9 mouse cellular contexts compared by ENCODE assay signal in genomic region chr10:95146491-95146890, GRCm38 (mm10).
DNase-seq lines count a peak whose midpoint lies in the region; ATAC-seq and TF ChIP-seq lines count a peak whose summit lies in the region.
"Had no signal": no experiment of that assay in that cellular context is flagged by ENCODE, and none has a peak within 500 bp of the region (broad histone marks: within the 10 kb centered on the region; RNA-seq: fewer than 3 reads in every experiment).

No protein-coding gene starts in this region.

- H3K36me3 ChIP-seq in heart, embryonic 11.5 days (ENCODE audit: control insufficient read depth, insufficient read depth, low read length), result no peaks in the 10 kb centered on the region
- H3K36me3 ChIP-seq in CH12.LX (replicated peaks in 1 of 2; ENCODE audit: control insufficient read depth in 1 of 2, insufficient read depth in 1 of 2, low read length in 1 of 2), result no peaks in the 10 kb centered on the region
- H3K36me3 ChIP-seq in stomach, postnatal 0 days (ENCODE audit: control insufficient read depth, insufficient read depth, low read length), result no peaks in the 10 kb centered on the region
- H3K36me3 ChIP-seq: liver, embryonic 13.5 days had no signal

- no peak for ATAC-seq in heart, embryonic 11.5 days (replicated peaks; ENCODE audit: insufficient number of reproducible peaks, low FRiP score, low TSS enrichment)
- peak; percentile 70 for ATAC-seq in stomach, postnatal 0 days (ENCODE audit: low FRiP score, low TSS enrichment)

- no peaks in the 10 kb centered on the region for H3K27me3 ChIP-seq in heart, embryonic 11.5 days (ENCODE audit: control insufficient read depth, insufficient read depth, low read length)
- H3K27me3 ChIP-seq in CH12.LX (replicated peaks), result no peaks in the 10 kb centered on the region
- H3K27me3 ChIP-seq in stomach, postnatal 0 days (ENCODE audit: control insufficient read depth, insufficient read depth, low read length), result no peaks in the 10 kb centered on the region
- H3K27me3 ChIP-seq: liver, embryonic 13.5 days had no signal

- H3K9ac ChIP-seq in heart, embryonic 11.5 days (ENCODE audit: low read depth, low read length), result no peak overlapping the region
- no peak overlapping the region for H3K9ac ChIP-seq in CH12.LX (ENCODE audit: insufficient read depth, low read depth)
- H3K9ac ChIP-seq in stomach, postnatal 0 days (ENCODE audit: low read length), result no peak overlapping the region
- H3K9ac ChIP-seq: liver, embryonic 13.5 days had no signal

- no peak for TF ChIP-seq POLR2A in CH12.LX (IDR thresholded peaks at IDR 0.05; ENCODE audit: low read depth, low read length)

- 65% methylated on average over 5 of the region's 5 CpGs for WGBS in heart, embryonic 11.5 days (ENCODE audit: insufficient replicate concordance)
- WGBS in large intestine, adult 2 months, result 7% methylated on average over 5 of the region's 5 CpGs
- WGBS in stomach, postnatal 0 days, result 24% methylated on average over 5 of the region's 5 CpGs

- no peak overlapping the region for H3K27ac ChIP-seq in heart, embryonic 11.5 days (ENCODE audit: low read depth, low read length)
- no peak overlapping the region for H3K27ac ChIP-seq in CH12.LX (ENCODE audit: insufficient read depth, low read depth)
- H3K27ac ChIP-seq in stomach, postnatal 0 days (replicated peaks), result peak overlapping the region; percentile 61
- H3K27ac ChIP-seq: liver, embryonic 13.5 days had no signal

- TF ChIP-seq EP300 in CH12.LX (IDR thresholded peaks at IDR 0.05; ENCODE audit: low read length), result no peak
- TF ChIP-seq EP300 in stomach, postnatal 0 days (optimal IDR thresholded peaks at IDR 0.05), result peak; percentile 44

- no peaks in the 10 kb centered on the region for H3K9me3 ChIP-seq in heart, embryonic 11.5 days (replicated peaks; ENCODE audit: control insufficient read depth, low read length)
- H3K9me3 ChIP-seq in CH12.LX (replicated peaks; ENCODE audit: low read length), result no peaks in the 10 kb centered on the region
- no peaks in the 10 kb centered on the region for H3K9me3 ChIP-seq in stomach, postnatal 0 days (ENCODE audit: control insufficient read depth, low read length)
- H3K9me3 ChIP-seq: liver, embryonic 13.5 days had no signal

- H3K4me3 ChIP-seq in heart, embryonic 11.5 days (ENCODE audit: low read depth, low read length), result no peak overlapping the region
- no peak overlapping the region for H3K4me3 ChIP-seq in CH12.LX (replicated peaks in 1 of 3; ENCODE audit: low read depth in 2 of 3, low read length in 2 of 3, poor library complexity in 1 of 3)
- H3K4me3 ChIP-seq in stomach, postnatal 0 days (ENCODE audit: low read depth, low read length), result no peak overlapping the region
- H3K4me3 ChIP-seq: liver, embryonic 13.5 days had no signal

- TF ChIP-seq CTCF in CH12.LX (conservative IDR thresholded peaks at IDR 0.05 in 1 of 2, IDR thresholded peaks at IDR 0.05 in 1 of 2; ENCODE audit: low read depth in 2 of 2, low read length in 2 of 2), result no peak
- no peak for TF ChIP-seq CTCF in stomach, postnatal 0 days (IDR thresholded peaks at IDR 0.05; ENCODE audit: low read depth)

- peaks cover 48% of the 10 kb centered on the region for H3K4me1 ChIP-seq in heart, embryonic 11.5 days (ENCODE audit: control insufficient read depth, insufficient read depth, low read length)
- peaks cover 10 to 64% of the 10 kb centered on the region in 2 experiments for H3K4me1 ChIP-seq in CH12.LX (ENCODE audit: control insufficient read depth in 1 of 2, insufficient read depth in 2 of 2)
- peaks cover 27% of the 10 kb centered on the region for H3K4me1 ChIP-seq in stomach, postnatal 0 days (replicated peaks; ENCODE audit: control insufficient read depth, insufficient read depth)

- H3K79me2 ChIP-seq in CH12.LX (replicated peaks; ENCODE audit: control insufficient read depth, extremely low read depth, insufficient read depth, poor library complexity, severe bottlenecking), result no peaks in the 10 kb centered on the region

- H3K4me2 ChIP-seq in heart, embryonic 11.5 days, result no peak overlapping the region
- H3K4me2 ChIP-seq in CH12.LX (ENCODE audit: insufficient read depth, low read depth, poor library complexity, severe bottlenecking), result no peak overlapping the region
- H3K4me2 ChIP-seq in stomach, postnatal 0 days (replicated peaks; ENCODE audit: low read depth), result 0 out of 2 replicates have a peak overlapping the region, but pooled peaks have one; percentile 5
- H3K4me2 ChIP-seq: liver, embryonic 13.5 days had no signal

- in situ Hi-C loops in CH12.LX (cut with MboI; ENCODE audit: low pct_ligation_motif_present, low pct_unique_long_range_greater_than_20kb, low sequenced_read_pairs), result no loop called here

- dilution Hi-C loops in CH12.LX (cut with MboI; ENCODE audit: extremely low pct_ligation_motif_present, extremely low pct_unique_long_range_greater_than_20kb, low sequenced_read_pairs), result no loop called here

- DNase-seq in heart, adult 18-20 months, result peak; percentile 72 to 82
- DNase-seq in CH12.LX (ENCODE audit: extremely low read depth), result no peak
- DNase-seq in heart, adult 9 months (ENCODE audit: low spot score in 2 of 2), result peak; percentile 46 to 70
- DNase-seq in large intestine, adult 2 months (ENCODE audit: low read depth, low spot score), result peak; percentile 73
- DNase-seq in stomach, postnatal 0 days (ENCODE audit: low spot score), result peak; percentile 78
- no peak for DNase-seq in frontal cortex, postnatal 10 days (ENCODE audit: low spot score in 2 of 2)
- DNase-seq in left cerebral cortex, adult 8-10 months (ENCODE audit: low spot score in 2 of 2), result no peak
- DNase-seq: liver, embryonic 13.5 days had no signal

- no peak for TF ChIP-seq RAD21 in CH12.LX (IDR thresholded peaks at IDR 0.05; ENCODE audit: low read depth, low read length)

TF ChIP-seq in CH12.LX, 34 proteins besides CTCF, POLR2A, EP300 and RAD21:
- TF ChIP-seq CHD2 (IDR thresholded peaks at IDR 0.05; ENCODE audit: low read length), result 0 out of 2 replicates have a peak, but pooled peaks have one; percentile 27
- no peak for TF ChIP-seq ETS1 (conservative IDR thresholded peaks at IDR 0.05; ENCODE audit: low read depth, low read length)
- TF ChIP-seq MAZ (IDR thresholded peaks at IDR 0.05; ENCODE audit: low read depth, low read length), result 0 out of 2 replicates have a peak, but pooled peaks have one; percentile 42
- peak; percentile 26; the same call in 1 of the 2 replicates for TF ChIP-seq ELF1 (IDR thresholded peaks at IDR 0.05; ENCODE audit: low read depth, low read length)
- TF ChIP-seq IRF4 (IDR thresholded peaks at IDR 0.05; ENCODE audit: low read depth, low read length), result peak; percentile 38; the same call in 1 of the 2 replicates
- TF ChIP-seq ZNF384 (IDR thresholded peaks at IDR 0.05; ENCODE audit: low read depth, low read length), result no peak
- TF ChIP-seq UBTF (IDR thresholded peaks at IDR 0.05; ENCODE audit: low read depth, low read length), result no peak

Comparison
In these comparisons a context has a peak if more than half of its experiments do, and no peak if none do; other contexts are left out.
1. DNase-seq: peak in heart, adult 18-20 months (2 of 2), heart, adult 9 months (2 of 2), large intestine, adult 2 months (single experiment) and stomach, postnatal 0 days (single experiment); none in CH12.LX (single experiment), frontal cortex, postnatal 10 days (0 of 2) and left cerebral cortex, adult 8-10 months (0 of 2).